Mouse (Mus musculus) limb, embryonic 10.5 days (tissue): Measurements from ENCODE around the gene Krt14. TPM values are rescaled to one million over a fixed set of nuclear protein-coding genes. Genes with fewer than 3 reads are reported as not detected.

Experiments used
- DNase-seq: peaks from one replicate; pipeline ENCODE4 v3.0.0-alpha.2; 2017; ENCODE audit warnings: low spot score
- H3K27ac ChIP-seq: fragments of 300-500 bp; sonication (generic); 2 replicates; pipeline ENCODE4 v1.5.1; 2016; ENCODE audit warnings: mild to moderate bottlenecking
- H3K27me3 ChIP-seq: fragments of 300-500 bp; sonication (generic); 2 replicates; pipeline ENCODE4 v1.6.1; 2016; ENCODE audit warnings: low read depth, mild to moderate bottlenecking; ENCODE audit not compliant: poor library complexity, severe bottlenecking
- H3K36me3 ChIP-seq: fragments of 300-500 bp; sonication (generic); 2 replicates; pipeline ENCODE4 v1.6.1; 2016; ENCODE audit warnings: mild to moderate bottlenecking, moderate library complexity
- H3K4me1 ChIP-seq: fragments of 300-500 bp; sonication (generic); 2 replicates; pipeline ENCODE4 v1.6.1; 2016
- H3K4me3 ChIP-seq: fragments of 300-500 bp; sonication (generic); 2 replicates; pipeline ENCODE4 v1.5.1; 2016; ENCODE audit warnings: mild to moderate bottlenecking, moderate library complexity
- H3K9me3 ChIP-seq: fragments of 300-500 bp; sonication (generic); replicated peaks from 2 replicates; pipeline ENCODE4 v1.6.1; 2016; ENCODE audit warnings: mild to moderate bottlenecking
- WGBS: fragments of 180-500 bp; shearing (Covaris S2); methylation state at CpG from one replicate; pipeline ENCODE4 v1.1.7; 2016; 5-methylcytosine and 5-hydroxymethylcytosine counted together
- polyA plus RNA-seq: library from polyadenylated mRNA; unstranded; fragments of >200 nt; fragmentation: Nextera tagmentation; extraction: Ambion mirVana; gene quantifications from 2 replicates; pipeline ENCODE4 v1.2.1, GENCODE M21; 2016

The Krt14 gene
- polyA plus RNA-seq, 1 experiment from 2014 or later = 32.0 TPM

DNA sequence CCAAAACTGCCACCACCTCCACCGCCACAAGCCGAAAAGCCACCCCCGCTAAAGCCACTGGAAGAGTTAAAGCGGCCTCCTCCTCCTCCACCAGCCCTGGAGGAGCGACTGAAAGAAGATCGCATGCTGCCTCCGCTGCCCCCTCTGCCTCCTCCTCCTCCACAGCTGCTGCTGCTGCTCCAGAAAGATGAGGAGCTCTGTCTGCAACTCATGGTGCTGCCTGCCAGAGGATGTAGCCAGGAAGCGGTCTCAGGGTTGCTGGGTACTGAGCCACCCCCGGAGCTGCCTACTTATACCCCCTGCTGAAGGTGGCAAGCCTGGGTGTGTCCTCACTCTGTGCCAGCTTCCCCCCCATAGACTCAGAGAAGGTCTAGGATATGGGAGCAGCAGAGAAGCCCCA lies 14.4 kb downstream of the Krt14 start, which contains the start of gene Krt9:
Krt9 (minus strand) TSS at position 255 of the 400 bp plus-strand sequence.
- no peak within 1 kb of the TSS for H3K27ac ChIP-seq
- H3K4me1 ChIP-seq = peaks cover 6% of the 10 kb centered on the region; the same call in 1 of the 2 replicates
- 37% methylated on average over 9 of the region's 9 CpGs for WGBS
- no peak for DNase-seq
- H3K27me3 ChIP-seq = no peaks in the 10 kb centered on the region
- H3K36me3 ChIP-seq = no peaks in the 10 kb centered on the region
- no peak within 1 kb of the TSS for H3K4me3 ChIP-seq
- H3K9me3 ChIP-seq = no peaks in the 10 kb centered on the region

DNA sequence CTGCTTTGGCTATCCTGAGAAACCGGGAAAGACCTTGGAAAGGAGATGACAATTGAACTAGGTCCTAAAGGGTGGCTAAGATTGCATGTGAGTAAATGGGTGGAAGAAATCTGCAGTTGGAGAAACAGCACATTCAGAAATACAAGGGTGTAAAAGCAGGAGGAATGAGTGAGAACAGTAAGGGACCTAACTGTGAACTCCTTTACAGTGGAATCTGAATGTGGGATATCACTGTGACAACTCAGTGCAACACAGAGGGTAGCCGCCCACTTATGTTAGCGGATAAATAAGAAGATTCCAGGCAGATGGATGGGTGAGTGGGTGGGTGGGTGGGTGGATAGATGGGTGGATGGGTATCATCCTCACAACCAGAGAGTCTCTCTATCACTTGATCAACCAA lies 15.5 kb downstream of the Krt14 start:
- no peak overlapping the region for H3K4me3 ChIP-seq
- WGBS = 95% methylated on average over 3 of the region's 3 CpGs
- no peaks in the 10 kb centered on the region for H3K36me3 ChIP-seq
- no peaks in the 10 kb centered on the region for H3K9me3 ChIP-seq
- peaks cover 6% of the 10 kb centered on the region; the same call in 1 of the 2 replicates for H3K4me1 ChIP-seq
- H3K27ac ChIP-seq = no peak overlapping the region
- no peak for DNase-seq
- H3K27me3 ChIP-seq = no peaks in the 10 kb centered on the region

- 92% methylated on average over 8 of the region's 8 CpGs for WGBS
- no peak for DNase-seq
- no peak overlapping the region for H3K4me3 ChIP-seq
- no peaks in the 10 kb centered on the region for H3K27me3 ChIP-seq
- no peaks in the 10 kb centered on the region for H3K36me3 ChIP-seq
- H3K4me1 ChIP-seq = no peaks in the 10 kb centered on the region
- no peaks in the 10 kb centered on the region for H3K9me3 ChIP-seq
- H3K27ac ChIP-seq = no peak overlapping the region
These were observed 20.6 kb downstream of the Krt14 start for GRCm38 (mm10) chr11:100186736-100187135.

DNA sequence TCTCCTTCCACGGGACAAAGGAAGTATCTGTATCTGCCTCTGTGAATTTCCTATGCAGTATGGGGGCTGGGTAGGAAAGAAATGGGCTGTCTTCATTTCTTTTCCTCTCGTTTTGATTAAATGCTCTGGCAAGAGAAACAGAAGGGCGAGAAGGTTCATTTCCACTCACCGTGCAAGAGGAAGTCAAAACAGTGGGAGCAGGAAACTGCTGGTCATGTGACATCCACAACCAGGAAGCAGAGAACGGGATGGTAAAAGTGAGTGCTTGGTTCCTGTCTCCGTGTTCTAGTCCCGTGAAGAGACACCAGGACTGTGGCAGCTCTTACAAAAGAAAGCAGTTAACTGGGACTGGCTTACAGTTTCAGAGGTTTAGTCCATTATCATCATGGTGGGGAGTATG lies 25.6 kb downstream of the Krt14 start:
- Histone ChIP-seq H3K9me3 (no peaks in the 10 kb centered on the region), H3K4me1 (no peaks in the 10 kb centered on the region), H3K36me3 (no peaks in the 10 kb centered on the region), H3K27ac (no peak overlapping the region), H3K27me3 (no peaks in the 10 kb centered on the region), H3K4me3 (no peak overlapping the region)
- 83% methylated on average over 7 of the region's 7 CpGs for WGBS
- no peak for DNase-seq

GRCm38 (mm10) chr11:100179260-100179659 lies 28.1 kb downstream of the Krt14 start:
- Histone ChIP-seq H3K36me3 (no peaks in the 10 kb centered on the region), H3K27ac (no peak overlapping the region), H3K4me3 (no peak overlapping the region), H3K4me1 (no peaks in the 10 kb centered on the region), H3K27me3 (no peaks in the 10 kb centered on the region), H3K9me3 (no peaks in the 10 kb centered on the region)
- DNase-seq = no peak
- 89% methylated on average over 3 of the region's 3 CpGs for WGBS

DNA sequence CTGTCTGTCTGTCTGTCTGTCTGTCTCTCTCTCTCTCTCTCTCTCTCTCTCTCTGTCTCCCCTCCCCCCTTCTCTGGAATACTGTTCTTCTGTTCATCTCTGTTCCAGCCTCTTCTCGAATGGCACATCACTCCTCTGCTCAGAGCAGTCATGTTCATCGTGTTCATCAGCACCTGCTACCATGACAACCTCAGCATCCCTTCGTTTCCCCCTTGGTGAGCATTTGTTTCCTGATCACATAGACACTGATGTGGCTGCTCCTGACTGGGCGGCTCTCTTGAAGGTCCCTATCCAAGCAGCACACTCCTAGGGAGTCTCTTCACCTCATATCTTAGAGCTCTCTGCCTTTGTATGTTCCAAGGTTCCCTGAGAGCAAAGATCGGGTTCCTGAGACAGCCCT lies 29.0 kb downstream of the Krt14 start:
- H3K9me3 ChIP-seq = no peaks in the 10 kb centered on the region
- no peaks in the 10 kb centered on the region for H3K4me1 ChIP-seq
- H3K36me3 ChIP-seq = no peaks in the 10 kb centered on the region
- H3K27ac ChIP-seq = no peak overlapping the region
- DNase-seq = no peak
- H3K27me3 ChIP-seq = no peaks in the 10 kb centered on the region
- no peak overlapping the region for H3K4me3 ChIP-seq
- WGBS = 83% methylated on average over 5 of the region's 5 CpGs

GRCm38 (mm10) chr11:100176791-100177190 lies 30.6 kb downstream of the Krt14 start:
- WGBS = 45% methylated on average over 9 of the region's 9 CpGs
- Histone ChIP-seq H3K27ac (no peak overlapping the region), H3K36me3 (no peaks in the 10 kb centered on the region), H3K4me3 (no peak overlapping the region), H3K9me3 (no peaks in the 10 kb centered on the region), H3K27me3 (no peaks in the 10 kb centered on the region), H3K4me1 (no peaks in the 10 kb centered on the region)
- DNase-seq = no peak

DNA sequence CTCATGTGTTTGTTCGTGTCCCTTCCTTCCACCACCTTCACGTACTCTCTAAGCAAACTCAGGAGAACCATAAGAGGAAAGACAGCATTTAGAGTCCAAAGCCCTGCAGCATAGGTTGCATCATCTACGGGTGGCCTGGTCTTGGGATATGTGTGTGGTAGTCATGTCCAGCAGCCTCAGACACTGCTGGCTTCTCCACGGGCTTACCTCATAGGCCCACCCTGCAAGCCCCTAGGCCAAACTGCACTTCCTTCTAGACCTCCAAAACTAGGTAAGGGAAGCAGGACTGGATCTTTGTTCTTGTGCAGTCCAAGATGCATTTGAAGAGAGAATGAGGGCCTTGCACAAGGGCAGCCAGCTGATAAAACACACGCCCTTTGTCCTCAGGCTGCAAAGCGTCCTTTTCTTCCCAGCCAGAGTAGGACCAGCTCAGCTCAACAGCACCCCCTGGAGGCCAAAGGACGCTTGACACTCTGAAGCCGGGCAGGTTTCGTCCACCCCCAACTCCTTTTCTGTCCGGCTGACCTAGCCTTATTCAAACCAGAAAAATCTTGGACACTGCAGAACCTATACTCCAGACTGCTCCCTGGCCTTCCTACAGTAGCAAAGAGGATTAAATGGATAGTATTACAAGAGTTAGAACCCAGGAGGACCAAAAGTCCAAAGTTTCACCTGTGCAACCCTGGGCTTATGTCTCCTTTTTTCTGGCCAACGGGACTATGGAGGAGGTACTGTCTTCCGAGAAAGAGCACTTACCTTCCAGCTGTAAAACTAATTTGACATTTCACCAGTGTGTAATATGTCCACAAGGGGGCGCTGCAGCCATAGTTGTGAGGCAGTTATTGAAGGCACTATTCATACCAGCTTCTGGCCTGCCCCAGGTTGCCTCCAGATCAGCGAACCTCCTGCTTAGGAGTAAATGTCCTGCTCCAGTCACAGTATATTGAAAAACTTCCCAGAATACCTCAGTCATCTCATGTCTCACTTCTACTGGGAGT lies 38.3 kb downstream of the Krt14 start:
- Histone ChIP-seq H3K27me3 (no peaks in the 10 kb centered on the region), H3K4me3 (no peak overlapping the region), H3K4me1 (peaks cover 23% of the 10 kb centered on the region), H3K36me3 (no peaks in the 10 kb centered on the region), H3K9me3 (no peaks in the 10 kb centered on the region), H3K27ac (peak overlapping the region; percentile 47)
- peak; percentile 91 for DNase-seq
- 36% methylated on average over 14 of the region's 14 CpGs for WGBS

DNA sequence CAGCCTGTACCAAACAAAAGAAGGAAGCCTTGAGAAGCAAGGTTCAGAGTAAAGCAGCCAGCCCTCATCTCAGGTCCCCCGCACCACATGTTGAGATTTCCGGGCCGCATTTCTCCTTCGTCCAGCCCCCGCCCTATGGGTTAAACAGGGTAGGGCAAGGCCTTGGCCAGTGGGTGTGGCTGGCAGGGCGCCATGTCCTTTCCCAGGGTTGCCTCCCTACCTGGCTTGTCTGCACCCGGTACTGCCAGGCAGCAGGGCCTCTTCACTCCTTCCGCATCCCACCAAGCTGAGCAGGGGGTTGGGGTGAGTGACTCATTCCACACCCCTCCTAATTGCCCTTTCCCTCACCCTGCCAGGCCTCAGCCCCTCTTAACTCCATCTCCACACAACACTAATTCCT lies 39.3 kb downstream of the Krt14 start:
- no peak for DNase-seq
- 73% methylated on average over 8 of the region's 8 CpGs for WGBS

DNA sequence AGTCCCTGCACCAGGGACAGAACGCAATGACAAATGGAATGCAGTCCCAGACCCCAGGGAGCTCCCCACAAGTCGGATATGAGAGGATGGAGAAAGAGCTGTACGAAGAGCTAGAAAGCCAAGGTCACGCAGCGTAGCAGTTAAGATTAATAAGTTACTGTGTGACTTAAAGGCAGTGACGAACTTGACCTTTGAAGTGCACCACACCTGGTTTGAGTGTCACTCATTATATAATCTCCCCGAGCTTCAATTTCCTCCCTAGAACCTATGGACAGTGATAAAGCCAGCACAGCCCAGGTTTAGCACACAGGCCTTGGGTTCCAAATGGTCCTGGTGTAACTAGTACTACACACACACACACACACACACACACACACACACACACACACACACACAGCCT lies 43.0 kb downstream of the Krt14 start:
- no peak for DNase-seq
- peak overlapping the region; percentile 30; the same call in 1 of the 2 replicates for H3K27ac ChIP-seq
- H3K4me3 ChIP-seq = no peak overlapping the region
- H3K9me3 ChIP-seq = no peaks in the 10 kb centered on the region
- H3K27me3 ChIP-seq = no peaks in the 10 kb centered on the region
- H3K4me1 ChIP-seq = peaks cover 25% of the 10 kb centered on the region
- H3K36me3 ChIP-seq = no peaks in the 10 kb centered on the region
- 61% methylated on average over 7 of the region's 7 CpGs for WGBS

More for the DNA sequence above, 39.3 kb downstream of the Krt14 start:
- H3K4me1 ChIP-seq = peaks cover 25% of the 10 kb centered on the region
- no peaks in the 10 kb centered on the region for H3K36me3 ChIP-seq
- H3K9me3 ChIP-seq = no peaks in the 10 kb centered on the region
- H3K4me3 ChIP-seq = no peak overlapping the region
- H3K27me3 ChIP-seq = no peaks in the 10 kb centered on the region
- peak overlapping the region; percentile 31 for H3K27ac ChIP-seq

DNA sequence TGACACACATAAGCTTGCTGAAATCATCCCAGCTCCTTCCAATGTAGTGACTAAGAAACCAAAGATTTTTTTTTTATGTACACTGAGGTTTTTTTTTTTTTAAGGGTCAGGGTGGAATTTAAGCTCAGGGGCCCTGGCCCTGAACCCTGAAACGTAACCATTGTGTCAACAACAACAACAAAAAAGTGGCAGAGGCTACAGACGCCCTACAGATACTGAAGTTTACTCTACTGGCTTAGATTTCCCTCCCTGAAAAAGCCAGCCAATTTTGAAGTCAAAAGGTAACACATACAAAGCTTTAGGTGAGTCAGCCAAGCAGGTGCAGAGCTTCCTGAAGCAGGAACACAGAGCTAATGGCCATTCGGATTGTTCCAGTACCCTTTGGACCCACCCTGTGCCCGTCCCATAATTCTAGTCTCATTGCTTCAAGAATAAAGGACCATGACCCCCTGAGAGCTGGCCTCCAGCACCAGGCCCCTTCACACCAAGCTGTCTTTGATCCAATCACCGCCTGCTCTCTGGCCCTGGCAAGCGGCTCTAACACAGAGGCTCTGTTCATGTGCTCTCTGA lies 49.4 kb downstream of the Krt14 start:
- H3K27ac ChIP-seq = no peak overlapping the region
- H3K9me3 ChIP-seq = no peaks in the 10 kb centered on the region
- no peaks in the 10 kb centered on the region for H3K36me3 ChIP-seq
- H3K4me3 ChIP-seq = no peak overlapping the region
- peaks cover 4% of the 10 kb centered on the region for H3K4me1 ChIP-seq
- no peak for DNase-seq
- 60% methylated on average over 6 of the region's 6 CpGs for WGBS
- H3K27me3 ChIP-seq = no peaks in the 10 kb centered on the region

- H3K36me3 ChIP-seq = no peaks in the 10 kb centered on the region
- H3K27ac ChIP-seq = no peak overlapping the region
- H3K4me1 ChIP-seq = peaks cover 4% of the 10 kb centered on the region
- no peaks in the 10 kb centered on the region for H3K9me3 ChIP-seq
- H3K4me3 ChIP-seq = no peak overlapping the region
- DNase-seq = no peak
- WGBS = 83% methylated on average over 3 of the region's 3 CpGs
- no peaks in the 10 kb centered on the region for H3K27me3 ChIP-seq
These were observed 50.0 kb downstream of the Krt14 start for GRCm38 (mm10) chr11:100157331-100157730.
